31 mouse cellular contexts compared by ENCODE assay signal in the genomic region with DNA sequence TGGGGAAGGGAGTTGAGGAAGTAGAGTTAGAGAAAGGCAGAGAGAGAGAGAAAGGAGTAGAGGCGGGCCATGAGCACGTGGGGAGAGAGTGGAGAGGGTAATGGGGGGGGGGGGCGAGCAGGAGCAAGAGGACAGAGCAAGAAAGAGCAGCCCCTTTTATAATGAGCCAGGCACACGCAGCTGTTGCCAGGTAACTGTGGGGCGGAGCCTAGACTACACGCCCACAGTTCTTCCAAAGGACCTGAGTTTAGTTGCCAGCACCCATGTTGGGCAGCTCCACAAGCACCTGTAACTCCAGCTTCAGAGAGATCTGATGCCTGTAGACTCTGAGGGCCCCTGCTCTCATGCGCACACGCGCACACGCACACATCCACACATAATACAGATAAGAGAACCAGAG. TPM values are rescaled to one million over a fixed set of nuclear protein-coding genes. Genes with fewer than 3 reads are reported as not detected.
A peak's percentile ranks its signal among the peaks of the same experiment; 100 is the strongest.
DNase-seq lines count a peak whose midpoint lies in the region; ATAC-seq lines count a peak whose summit lies in the region.
"Had no signal": no experiment of that assay in that cellular context is flagged by ENCODE, and none has a peak within 500 bp of the region (broad histone marks: within the 10 kb centered on the region; RNA-seq: fewer than 3 reads in every experiment).

No protein-coding gene starts in this region.

- DNase-seq in forebrain, embryonic 11.5 days (ENCODE audit: low spot score) = no peak
- DNase-seq in midbrain, embryonic 10.5 days (ENCODE audit: low spot score) = no peak
- DNase-seq: adrenal gland, postnatal 25 days; cerebellum, adult 11-12 months; cerebellum, adult 9-11 months; embryo, embryonic 11 days; gastrocnemius, adult 2 months; gastrocnemius, postnatal 36 days; kidney, adult 8-10 months; kidney, postnatal 4 days; layer of hippocampus, postnatal 36 days; left cerebral cortex, postnatal 4 days; lung, adult 2 months; lung, postnatal 10 days; right cerebral cortex, postnatal 25 days; thymus, postnatal 25 days had no signal

- H3K9ac ChIP-seq in forebrain, embryonic 11.5 days (ENCODE audit: low read length) = no peak overlapping the region
- H3K9ac ChIP-seq in forebrain, embryonic 13.5 days = no peak overlapping the region
- no peak overlapping the region for H3K9ac ChIP-seq in midbrain, embryonic 16.5 days (ENCODE audit: low read depth, low read length)
- H3K9ac ChIP-seq in neural tube, embryonic 14.5 days (replicated peaks; ENCODE audit: low read depth, low read length) = no peak overlapping the region
- no peak overlapping the region for H3K9ac ChIP-seq in neural tube, embryonic 15.5 days (replicated peaks)
- H3K9ac ChIP-seq: embryonic facial prominence, embryonic 12.5 days; heart, embryonic 15.5 days; liver, embryonic 14.5 days; stomach, embryonic 15.5 days had no signal

- no peaks in the 10 kb centered on the region for H3K36me3 ChIP-seq in forebrain, embryonic 11.5 days (ENCODE audit: control insufficient read depth, insufficient read depth, low read length)
- no peaks in the 10 kb centered on the region for H3K36me3 ChIP-seq in forebrain, embryonic 13.5 days (ENCODE audit: poor library complexity, severe bottlenecking)
- H3K36me3 ChIP-seq in midbrain, embryonic 10.5 days = no peaks in the 10 kb centered on the region
- no peaks in the 10 kb centered on the region for H3K36me3 ChIP-seq in midbrain, embryonic 16.5 days (ENCODE audit: control insufficient read depth, insufficient read depth, low read length)
- no peaks in the 10 kb centered on the region for H3K36me3 ChIP-seq in neural tube, embryonic 14.5 days (ENCODE audit: control insufficient read depth, insufficient read depth, low read length)
- no peaks in the 10 kb centered on the region for H3K36me3 ChIP-seq in neural tube, embryonic 15.5 days
- H3K36me3 ChIP-seq: embryonic facial prominence, embryonic 12.5 days; heart, embryonic 10.5 days; heart, embryonic 15.5 days; stomach, embryonic 15.5 days had no signal

- 68% methylated on average over 9 of the region's 10 CpGs for WGBS in forebrain, embryonic 11.5 days
- WGBS in forebrain, embryonic 13.5 days = 68% methylated on average over 9 of the region's 10 CpGs
- 74% methylated on average over 9 of the region's 10 CpGs for WGBS in midbrain, embryonic 10.5 days
- 75% methylated on average over 9 of the region's 10 CpGs for WGBS in midbrain, embryonic 16.5 days
- WGBS in neural tube, embryonic 14.5 days = 70% methylated on average over 10 of the region's 10 CpGs
- WGBS in neural tube, embryonic 15.5 days = 70% methylated on average over 10 of the region's 10 CpGs

- H3K4me3 ChIP-seq in forebrain, embryonic 11.5 days (ENCODE audit: low read depth, low read length) = no peak overlapping the region
- H3K4me3 ChIP-seq in forebrain, embryonic 13.5 days = no peak overlapping the region
- no peak overlapping the region for H3K4me3 ChIP-seq in midbrain, embryonic 10.5 days
- no peak overlapping the region for H3K4me3 ChIP-seq in midbrain, embryonic 16.5 days (ENCODE audit: low read depth, low read length)
- no peak overlapping the region for H3K4me3 ChIP-seq in neural tube, embryonic 14.5 days (ENCODE audit: low read depth, low read length)
- no peak overlapping the region for H3K4me3 ChIP-seq in neural tube, embryonic 15.5 days (replicated peaks)
- H3K4me3 ChIP-seq: embryonic facial prominence, embryonic 12.5 days; gastrocnemius, adult 2 months; myocyte; stomach, embryonic 15.5 days had no signal

- H3K4me2 ChIP-seq in forebrain, embryonic 11.5 days (ENCODE audit: low read depth, low read length, severe bottlenecking) = no peak overlapping the region
- no peak overlapping the region for H3K4me2 ChIP-seq in forebrain, embryonic 13.5 days
- H3K4me2 ChIP-seq in midbrain, embryonic 16.5 days (ENCODE audit: low read length) = no peak overlapping the region
- no peak overlapping the region for H3K4me2 ChIP-seq in neural tube, embryonic 14.5 days (ENCODE audit: low read depth, low read length)
- H3K4me2 ChIP-seq in neural tube, embryonic 15.5 days = no peak overlapping the region

- 0 out of 2 replicates have a peak, but pooled peaks have one; percentile 2 for ATAC-seq in forebrain, embryonic 11.5 days (replicated peaks; ENCODE audit: low FRiP score)
- ATAC-seq in forebrain, embryonic 13.5 days = no peak
- ATAC-seq in midbrain, embryonic 16.5 days = no peak
- peak; percentile 46; the same call in 1 of the 2 replicates for ATAC-seq in neural tube, embryonic 14.5 days (ENCODE audit: low read depth)
- no peak for ATAC-seq in neural tube, embryonic 15.5 days (ENCODE audit: low FRiP score)
- no peak for ATAC-seq in frontal cortex, adult (ENCODE audit: low TSS enrichment)
- ATAC-seq: intestine, embryonic 16.5 days; Patski had no signal

- H3K27me3 ChIP-seq in forebrain, embryonic 11.5 days (ENCODE audit: control insufficient read depth, insufficient read depth, low read length) = no peaks in the 10 kb centered on the region
- H3K27me3 ChIP-seq in forebrain, embryonic 13.5 days = no peaks in the 10 kb centered on the region
- peaks cover 8% of the 10 kb centered on the region; the same call in 1 of the 2 replicates for H3K27me3 ChIP-seq in midbrain, embryonic 10.5 days (ENCODE audit: low read depth, poor library complexity, severe bottlenecking)
- no peaks in the 10 kb centered on the region for H3K27me3 ChIP-seq in midbrain, embryonic 16.5 days (ENCODE audit: control insufficient read depth, insufficient read depth, low read depth, low read length)
- no peaks in the 10 kb centered on the region for H3K27me3 ChIP-seq in neural tube, embryonic 14.5 days (ENCODE audit: control insufficient read depth, insufficient read depth, low read length)
- H3K27me3 ChIP-seq in neural tube, embryonic 15.5 days (replicated peaks) = no peaks in the 10 kb centered on the region
- H3K27me3 ChIP-seq: heart, embryonic 15.5 days; stomach, embryonic 15.5 days had no signal

- H3K4me1 ChIP-seq in forebrain, embryonic 11.5 days (replicated peaks; ENCODE audit: control insufficient read depth, insufficient read depth, low read length) = peaks cover 6% of the 10 kb centered on the region; the same call in 1 of the 2 replicates
- peaks cover 7% of the 10 kb centered on the region; the same call in 1 of the 2 replicates for H3K4me1 ChIP-seq in forebrain, embryonic 13.5 days
- H3K4me1 ChIP-seq in midbrain, embryonic 10.5 days = peaks cover 27% of the 10 kb centered on the region
- no peaks in the 10 kb centered on the region for H3K4me1 ChIP-seq in midbrain, embryonic 16.5 days (ENCODE audit: control insufficient read depth, insufficient read depth, low read length)
- H3K4me1 ChIP-seq in neural tube, embryonic 14.5 days (ENCODE audit: control insufficient read depth, insufficient read depth, low read length) = no peaks in the 10 kb centered on the region
- 0 out of 2 replicates have a peak, but pooled peaks cover 5% of the 10 kb centered on the region for H3K4me1 ChIP-seq in neural tube, embryonic 15.5 days
- H3K4me1 ChIP-seq: embryonic facial prominence, embryonic 12.5 days; heart, embryonic 10.5 days; heart, embryonic 15.5 days; stomach, embryonic 15.5 days had no signal

- H3K9me3 ChIP-seq in forebrain, embryonic 11.5 days (ENCODE audit: control insufficient read depth, low read length) = no peaks in the 10 kb centered on the region
- H3K9me3 ChIP-seq in forebrain, embryonic 13.5 days (replicated peaks) = no peaks in the 10 kb centered on the region
- H3K9me3 ChIP-seq in midbrain, embryonic 10.5 days (replicated peaks) = peaks cover 4% of the 10 kb centered on the region; the same call in 1 of the 2 replicates
- no peaks in the 10 kb centered on the region; the same call in 1 of the 2 replicates for H3K9me3 ChIP-seq in midbrain, embryonic 16.5 days (replicated peaks; ENCODE audit: control insufficient read depth, low read length, poor library complexity, severe bottlenecking)
- no peaks in the 10 kb centered on the region for H3K9me3 ChIP-seq in neural tube, embryonic 14.5 days (ENCODE audit: control insufficient read depth, low read length)
- H3K9me3 ChIP-seq in neural tube, embryonic 15.5 days (replicated peaks) = no peaks in the 10 kb centered on the region
- H3K9me3 ChIP-seq: embryonic facial prominence, embryonic 12.5 days; heart, embryonic 10.5 days; heart, embryonic 15.5 days; stomach, embryonic 15.5 days had no signal

- H3K27ac ChIP-seq in forebrain, embryonic 11.5 days (ENCODE audit: low read depth, low read length) = no peak overlapping the region
- no peak overlapping the region for H3K27ac ChIP-seq in forebrain, embryonic 13.5 days
- peak overlapping the region; percentile 84; the same call in 1 of the 2 replicates for H3K27ac ChIP-seq in midbrain, embryonic 10.5 days (replicated peaks)
- H3K27ac ChIP-seq in midbrain, embryonic 16.5 days (ENCODE audit: low read length) = no peak overlapping the region
- no peak overlapping the region for H3K27ac ChIP-seq in neural tube, embryonic 14.5 days (ENCODE audit: low read depth, low read length)
- no peak overlapping the region for H3K27ac ChIP-seq in neural tube, embryonic 15.5 days (replicated peaks)
- H3K27ac ChIP-seq: embryonic facial prominence, embryonic 12.5 days; heart, embryonic 10.5 days; heart, embryonic 15.5 days; kidney, postnatal 0 days; liver, embryonic 14.5 days; macrophage; stomach, embryonic 15.5 days had no signal

RNA-seq across cellular contexts. Expression of a gene that starts 16.5 kb away (rescaled TPM):
- 10.6 and 11.0 TPM in 2 replicates for polyA plus RNA-seq in forebrain, embryonic 11.5 days (2014; fragmentation: Nextera tagmentation; extraction: Ambion mirVana)
- 6.5 and 7.5 TPM in 2 replicates for polyA plus RNA-seq in forebrain, embryonic 13.5 days (2015; fragmentation: Nextera tagmentation; extraction: Ambion mirVana)
- polyA plus RNA-seq in midbrain, embryonic 10.5 days (2016; fragmentation: Nextera tagmentation; extraction: Ambion mirVana) = 9.0 and 11.4 TPM in 2 replicates
- 5.2 and 5.3 TPM in 2 replicates for polyA plus RNA-seq in midbrain, embryonic 16.5 days (2015; fragmentation: Nextera tagmentation; extraction: Ambion mirVana)
- polyA plus RNA-seq in neural tube, embryonic 14.5 days (2014; fragmentation: Nextera tagmentation; extraction: Ambion mirVana) = 7.3 and 10.3 TPM in 2 replicates
- polyA plus RNA-seq in neural tube, embryonic 15.5 days (2015; fragmentation: Nextera tagmentation; extraction: Ambion mirVana) = 5.8 and 7.4 TPM in 2 replicates

RNA-seq across cellular contexts. Expression of a gene that starts 21.9 kb away (rescaled TPM):
- 45.7 and 46.3 TPM in 2 replicates for polyA plus RNA-seq in forebrain, embryonic 11.5 days (2014; fragmentation: Nextera tagmentation; extraction: Ambion mirVana)
- 47.3 and 47.9 TPM in 2 replicates for polyA plus RNA-seq in forebrain, embryonic 13.5 days (2015; fragmentation: Nextera tagmentation; extraction: Ambion mirVana)
- polyA plus RNA-seq in midbrain, embryonic 10.5 days (2016; fragmentation: Nextera tagmentation; extraction: Ambion mirVana) = 38.5 and 44.3 TPM in 2 replicates
- polyA plus RNA-seq in midbrain, embryonic 16.5 days (2015; fragmentation: Nextera tagmentation; extraction: Ambion mirVana) = 32.7 and 39.0 TPM in 2 replicates
- polyA plus RNA-seq in neural tube, embryonic 14.5 days (2014; fragmentation: Nextera tagmentation; extraction: Ambion mirVana) = 33.6 and 35.3 TPM in 2 replicates
- 26.9 and 27.4 TPM in 2 replicates for polyA plus RNA-seq in neural tube, embryonic 15.5 days (2015; fragmentation: Nextera tagmentation; extraction: Ambion mirVana)

Comparison
In these comparisons a context has a peak if more than half of its experiments do, and no peak if none do; other contexts are left out.
1. ATAC-seq: peak in forebrain, embryonic 11.5 days (single experiment) and neural tube, embryonic 14.5 days (single experiment); none in forebrain, embryonic 13.5 days (single experiment), midbrain, embryonic 16.5 days (single experiment), neural tube, embryonic 15.5 days (single experiment) and frontal cortex, adult (single experiment).